Mouse (Mus musculus): ENCODE measurements around the gene Sost. TPM values are rescaled to one million over a fixed set of nuclear protein-coding genes. Genes with fewer than 3 reads are reported as not detected.
A peak's percentile ranks its signal among the peaks of the same experiment; 100 is the strongest.

Sost gene
- total RNA-seq, 2 experiments from 2014 or later, result 1.9 to 2.0 TPM

GRCm38 (mm10) chr11:101983431-101983921 is 16.7 kb upstream of the Sost start:
- peak in 1 of 2 experiments; percentile 48 for DNase-seq

- peak in 1 of 2 experiments; percentile 58 for DNase-seq
Measured at GRCm38 (mm10) chr11:101982981-101983411, 16.2 kb upstream of the Sost start.

GRCm38 (mm10) chr11:101981850-101982249 is 15.0 kb upstream of the Sost start:
- DNase-seq, result peak in 1 of 2 experiments; percentile 67

- DNase-seq, result no peak
Measured at GRCm38 (mm10) chr11:101980603-101981157, 13.9 kb upstream of the Sost start.

- no peak for DNase-seq
Measured at GRCm38 (mm10) chr11:101979140-101979539, 12.3 kb upstream of the Sost start.

- no peak for DNase-seq
Measured at GRCm38 (mm10) chr11:101976949-101977348, 10.1 kb upstream of the Sost start.

GRCm38 (mm10) chr11:101974923-101975322 is 8.1 kb upstream of the Sost start:
- DNase-seq, result peak in 1 of 2 experiments; percentile 60

GRCm38 (mm10) chr11:101974181-101974580 is 7.4 kb upstream of the Sost start:
- DNase-seq, result no peak

- DNase-seq, result no peak
Measured at GRCm38 (mm10) chr11:101973496-101973895, 6.7 kb upstream of the Sost start.

- DNase-seq, result no peak
Measured at GRCm38 (mm10) chr11:101972651-101973050, 5.8 kb upstream of the Sost start.

- DNase-seq, result peak in 1 of 2 experiments; percentile 53
Measured at GRCm38 (mm10) chr11:101972097-101972496, 5.3 kb upstream of the Sost start.

GRCm38 (mm10) chr11:101971410-101971809 is 4.6 kb upstream of the Sost start:
- peak; percentile 48 to 68 for DNase-seq

- DNase-seq, result no peak
Measured at GRCm38 (mm10) chr11:101969835-101970234, 3.0 kb upstream of the Sost start.

- peak; percentile 83 to 91 for DNase-seq
Measured at GRCm38 (mm10) chr11:101968791-101969190, 2.0 kb upstream of the Sost start.

GRCm38 (mm10) chr11:101968311-101968710 is 1.5 kb upstream of the Sost start:
- DNase-seq, result no peak

- DNase-seq, result peak in 1 of 2 experiments; percentile 7
Measured at GRCm38 (mm10) chr11:101965553-101965952, 1.3 kb downstream of the Sost start.

- DNase-seq, result no peak
Measured at GRCm38 (mm10) chr11:101964647-101965046, 2.2 kb downstream of the Sost start.

- DNase-seq, result peak in 1 of 2 experiments; percentile 57
Measured at GRCm38 (mm10) chr11:101963473-101964291, 3.1 kb downstream of the Sost start.

- DNase-seq, result no peak
Measured at GRCm38 (mm10) chr11:101963043-101963442, 3.8 kb downstream of the Sost start.

GRCm38 (mm10) chr11:101957476-101957875 is 9.3 kb downstream of the Sost start:
- peak in 1 of 2 experiments; percentile 13 for DNase-seq

- no peak for DNase-seq
Measured at GRCm38 (mm10) chr11:101953441-101953840, 13.4 kb downstream of the Sost start.

- peak; percentile 78 to 88 for DNase-seq
Measured at GRCm38 (mm10) chr11:101952541-101953341, 14.1 kb downstream of the Sost start.

Data from heart, adult 18-20 months (tissue).